Mouse (Mus musculus) B cell, adult 67 days (primary cell): ENCODE measurements around the gene 2810021J22Rik. TPM values are rescaled to one million over a fixed set of nuclear protein-coding genes. Genes with fewer than 3 reads are reported as not detected.

Experiments used
- total RNA-seq, 2 experiments: library from RNA; stranded (reverse); gene quantifications; 4 replicates each; pipeline ENCODE4 v1.2.4; 2023

Gene 2810021J22Rik
- total RNA-seq = 10 to 100 TPM in 1 of 2 experiments, 1 to 10 TPM in 1; 8.1 to 10.5 TPM

GRCm38 (mm10) chr11:58867039-58867953, at the start of gene 2810021J22Rik:
TSS of gene 2810021J22Rik (plus strand) at chr11:58867216.

GRCm38 (mm10) chr11:58828937-58829336, 38.1 kb upstream of the 2810021J22Rik start, which contains the start of gene Olfr312:
TSS of gene Olfr312 (plus strand) at chr11:58829237.

GRCm38 (mm10) chr11:58838951-58839350, 28.1 kb upstream of the 2810021J22Rik start, which contains the start of gene Olfr311:
TSS of gene Olfr311 (plus strand) at chr11:58839251.

GRCm38 (mm10) chr11:58846919-58847461, 20.0 kb upstream of the 2810021J22Rik start, which contains the start of gene Gm12258:
TSS of gene Gm12258 (plus strand) at chr11:58847158.

GRCm38 (mm10) chr11:58903511-58904409, 36.7 kb downstream of the 2810021J22Rik start, which contains the start of gene Zfp39:
TSS of gene Zfp39 (minus strand) at chr11:58904225.

GRCm38 (mm10) chr11:58917745-58918366, 50.8 kb downstream of the 2810021J22Rik start, which contains the start of gene Btnl10:
TSS of gene Btnl10 (plus strand) at chr11:58917908.

Other genes with a start within 250 kb of the 2810021J22Rik start
- not detected for gene Olfr323, start 236.7 kb upstream of the 2810021J22Rik start, total RNA-seq
- not detected for gene Trim58, start 226.8 kb upstream of the 2810021J22Rik start, total RNA-seq
- not detected for gene Olfr322, start 208.4 kb upstream of the 2810021J22Rik start, total RNA-seq
- not detected for gene Olfr320, start 186.1 kb upstream of the 2810021J22Rik start, total RNA-seq
- not detected for gene Olfr319, start 168.1 kb upstream of the 2810021J22Rik start, total RNA-seq
- under 1 TPM; 0.67 to 0.86 TPM for gene Olfr318, start 143.2 kb upstream of the 2810021J22Rik start, total RNA-seq
- not detected for gene Olfr317, start 128.0 kb upstream of the 2810021J22Rik start, total RNA-seq
- not detected for gene Olfr316, start 114.5 kb upstream of the 2810021J22Rik start, total RNA-seq
- not detected for gene Olfr315, start 94.0 kb upstream of the 2810021J22Rik start, total RNA-seq
- gene Olfr314, start 84.3 kb upstream of the 2810021J22Rik start, total RNA-seq = not detected
- gene Fam183b, start 65.3 kb upstream of the 2810021J22Rik start, total RNA-seq = not detected
- gene Olfr313, start 52.2 kb upstream of the 2810021J22Rik start, total RNA-seq = not detected
- not detected for gene Olfr312, start 38.0 kb upstream of the 2810021J22Rik start, total RNA-seq
- gene Olfr311, start 28.0 kb upstream of the 2810021J22Rik start, total RNA-seq = not detected
- gene Gm12258, start 20.1 kb upstream of the 2810021J22Rik start, total RNA-seq = 10 to 100 TPM in 1 of 2 experiments, 1 to 10 TPM in 1; 5.7 to 14.9 TPM
- gene Zfp39, start 37.0 kb downstream of the 2810021J22Rik start, total RNA-seq = 10 to 100 TPM; 14.8 to 18.2 TPM
- not detected for gene Btnl10, start 50.7 kb downstream of the 2810021J22Rik start, total RNA-seq
- gene Rnf187, start 71.7 kb downstream of the 2810021J22Rik start, total RNA-seq = 100 to 1,000 TPM; 126 to 142 TPM
- gene Hist3h2ba, start 81.7 kb downstream of the 2810021J22Rik start, total RNA-seq = 10 to 100 TPM; 15.2 to 21.8 TPM
- 10 to 100 TPM; 60.7 to 79.3 TPM for gene Hist3h2a, start 87.5 kb downstream of the 2810021J22Rik start, total RNA-seq
- gene Trim17, start 87.5 kb downstream of the 2810021J22Rik start, total RNA-seq = under 1 TPM; 0.21 to 0.35 TPM
- 100 to 1,000 TPM; 115 to 117 TPM for gene Trim11, start 110.9 kb downstream of the 2810021J22Rik start, total RNA-seq